In genomic region chr9:79766991-79767545, GRCm38 (mm10) we compare ENCODE assay signal across 18 mouse cellular contexts. TPM values are rescaled to one million over a fixed set of nuclear protein-coding genes. Genes with fewer than 3 reads are reported as not detected.
DNase-seq lines count a peak whose midpoint lies in the region; ATAC-seq lines count a peak whose summit lies in the region.
"Had no signal": no experiment of that assay in that cellular context is flagged by ENCODE, and none has a peak within 500 bp of the region (broad histone marks: within the 10 kb centered on the region; RNA-seq: fewer than 3 reads in every experiment).

No protein-coding gene starts in this region.

- H3K9me3 ChIP-seq in kidney, embryonic 15.5 days (replicated peaks), result no peaks in the 10 kb centered on the region
- H3K9me3 ChIP-seq: embryonic facial prominence, embryonic 13.5 days; forebrain, embryonic 12.5 days; heart, embryonic 13.5 days; hindbrain, embryonic 15.5 days had no signal

- DNase-seq in kidney, adult 18-20 months, result peak; percentile 7
- peak; percentile 14 for DNase-seq in 3T3-L1 (ENCODE audit: low read depth, low spot score)
- DNase-seq in kidney, adult 9 months, result peak; percentile 72
- peak; percentile 24 to 44 for DNase-seq in kidney, postnatal 25 days
- no peak for DNase-seq in thymus, postnatal 25 days
- DNase-seq in testis, postnatal 14 days (ENCODE audit: low spot score), result no peak
- DNase-seq: adrenal gland, postnatal 10 days; cerebellum, adult 11 months; cerebellum, adult 8-10 months; cerebellum, postnatal 25 days; gastrocnemius, postnatal 10 days; heart, postnatal 36 days had no signal

- 91% methylated on average over 5 of the region's 5 CpGs for WGBS in kidney, embryonic 15.5 days

- no peak for ATAC-seq in kidney, embryonic 15.5 days (replicated peaks; ENCODE audit: low FRiP score)
- ATAC-seq: forebrain, embryonic 16.5 days had no signal

- H3K27me3 ChIP-seq in kidney, embryonic 15.5 days, result no peaks in the 10 kb centered on the region
- H3K27me3 ChIP-seq: embryonic facial prominence, embryonic 13.5 days; forebrain, embryonic 12.5 days; heart, embryonic 13.5 days; hindbrain, embryonic 15.5 days had no signal

- no peak overlapping the region for H3K4me2 ChIP-seq in kidney, embryonic 15.5 days
- H3K4me2 ChIP-seq: embryonic facial prominence, embryonic 13.5 days; forebrain, embryonic 12.5 days; heart, embryonic 13.5 days; hindbrain, embryonic 15.5 days had no signal

- H3K27ac ChIP-seq in kidney, embryonic 15.5 days, result no peak overlapping the region
- H3K27ac ChIP-seq: embryonic facial prominence, embryonic 13.5 days; forebrain, embryonic 12.5 days; heart, embryonic 13.5 days; hindbrain, embryonic 15.5 days had no signal

- peaks cover 17% of the 10 kb centered on the region for H3K36me3 ChIP-seq in kidney, embryonic 15.5 days
- H3K36me3 ChIP-seq: forebrain, embryonic 12.5 days had no signal

- H3K9ac ChIP-seq in kidney, embryonic 15.5 days, result no peak overlapping the region
- H3K9ac ChIP-seq: embryonic facial prominence, embryonic 13.5 days; forebrain, embryonic 12.5 days; heart, embryonic 13.5 days; hindbrain, embryonic 15.5 days had no signal

- H3K4me3 ChIP-seq in kidney, embryonic 15.5 days (replicated peaks), result no peak overlapping the region
- H3K4me3 ChIP-seq: embryonic facial prominence, embryonic 13.5 days; forebrain, embryonic 12.5 days; heart, embryonic 13.5 days; hindbrain, embryonic 15.5 days had no signal

- H3K4me1 ChIP-seq in kidney, embryonic 15.5 days, result peaks cover 3% of the 10 kb centered on the region; the same call in 1 of the 2 replicates
- H3K4me1 ChIP-seq: embryonic facial prominence, embryonic 13.5 days; forebrain, embryonic 12.5 days; heart, embryonic 13.5 days; hindbrain, embryonic 15.5 days had no signal

RNA-seq across cellular contexts. Expression of gene Cox7a2, which starts 7.4 kb away (rescaled TPM):
- 718 and 798 TPM in 2 replicates for polyA plus RNA-seq in kidney, embryonic 15.5 days (2015; fragmentation: Nextera tagmentation; extraction: Ambion mirVana)

RNA-seq across cellular contexts. Expression of gene Tmem30a, which starts 26.2 kb away (rescaled TPM):
- polyA plus RNA-seq in kidney, embryonic 15.5 days (2015; fragmentation: Nextera tagmentation; extraction: Ambion mirVana), result 81.1 and 85.6 TPM in 2 replicates

RNA-seq across cellular contexts. Expression of gene Col12a1, which starts 48.4 kb away (rescaled TPM):
- polyA plus RNA-seq in kidney, embryonic 15.5 days (2015; fragmentation: Nextera tagmentation; extraction: Ambion mirVana), result 30.5 and 33.5 TPM in 2 replicates

Comparison
In these comparisons a context has a peak if more than half of its experiments do, and no peak if none do; other contexts are left out.
1. DNase-seq: peak in kidney, adult 18-20 months (single experiment), 3T3-L1 (single experiment), kidney, adult 9 months (single experiment) and kidney, postnatal 25 days (2 of 2); none in thymus, postnatal 25 days (single experiment) and testis, postnatal 14 days (single experiment).